Mouse (Mus musculus) retina, embryonic 14.5 days (tissue): ENCODE results near the gene Chmp2a.
A peak's percentile ranks its signal among the peaks of the same experiment; 100 is the strongest.

Experiments
- DNase-seq: peaks from one replicate; pipeline ENCODE4 v3.0.0-alpha.2; 2015; ENCODE audit warnings: low spot score

The Chmp2a gene

DNA sequence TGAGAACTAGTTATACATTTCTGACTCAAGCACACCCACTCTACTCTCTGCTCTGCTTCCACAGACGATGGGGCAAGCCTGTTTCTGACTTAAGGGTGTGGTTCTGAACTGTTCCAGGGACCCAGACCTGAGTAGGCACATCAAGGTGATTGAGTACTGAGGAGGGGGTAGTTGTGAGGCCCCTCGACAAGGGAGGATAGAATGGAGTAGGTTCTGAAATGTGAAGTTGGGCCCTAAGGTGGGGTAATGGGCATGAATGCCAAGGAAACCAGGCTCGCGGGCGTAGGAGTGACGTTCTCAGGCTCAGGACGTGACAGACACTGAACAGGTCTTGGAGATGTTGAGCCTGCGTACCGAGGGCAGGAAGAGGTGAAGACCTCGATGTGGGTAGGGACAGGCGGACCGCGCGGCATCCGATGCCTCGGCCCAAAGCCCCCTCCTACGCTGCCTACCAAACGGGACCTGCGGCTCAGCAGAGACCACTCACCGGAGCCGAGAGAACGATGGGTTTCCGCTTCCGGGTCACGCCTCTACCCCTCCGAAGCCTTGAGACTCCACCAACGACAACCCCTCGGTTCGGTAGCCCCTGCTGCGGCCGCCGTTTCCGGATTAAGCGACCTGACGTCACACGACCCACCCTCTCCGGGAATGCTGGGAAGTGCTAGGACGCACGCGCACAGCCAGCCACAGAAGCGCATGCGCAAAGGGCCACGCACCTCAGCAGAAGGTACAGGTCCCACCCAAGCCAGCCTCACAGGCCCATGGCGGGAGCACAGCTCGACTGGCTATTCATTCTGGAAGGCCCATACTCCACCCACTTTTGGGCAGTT lies at the start of gene Chmp2a:
Gene Chmp2a, minus strand, starts transcription at position 660 of the 830 bp plus-strand sequence.
- DNase-seq = peak; percentile 98

DNA sequence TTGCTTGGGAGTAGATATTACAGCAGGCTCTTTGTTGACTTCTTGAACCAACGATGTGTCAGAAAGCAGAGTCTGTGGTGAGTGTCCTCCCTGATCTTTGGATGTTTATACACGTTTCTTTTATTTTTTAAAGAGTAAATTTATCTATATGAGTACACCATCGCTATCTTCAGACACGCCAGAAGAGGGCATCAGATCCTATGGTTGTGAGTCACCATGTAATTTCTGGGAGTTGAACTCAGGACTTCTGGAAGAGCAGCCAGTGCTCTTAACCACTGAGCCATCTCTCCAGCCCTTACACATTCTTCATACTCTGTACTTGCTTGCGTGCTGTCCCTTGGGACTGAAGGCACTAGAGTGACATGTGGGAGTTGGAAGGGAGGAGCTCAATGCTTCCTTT lies 37.7 kb upstream of the Chmp2a start:
- DNase-seq = no peak

DNA sequence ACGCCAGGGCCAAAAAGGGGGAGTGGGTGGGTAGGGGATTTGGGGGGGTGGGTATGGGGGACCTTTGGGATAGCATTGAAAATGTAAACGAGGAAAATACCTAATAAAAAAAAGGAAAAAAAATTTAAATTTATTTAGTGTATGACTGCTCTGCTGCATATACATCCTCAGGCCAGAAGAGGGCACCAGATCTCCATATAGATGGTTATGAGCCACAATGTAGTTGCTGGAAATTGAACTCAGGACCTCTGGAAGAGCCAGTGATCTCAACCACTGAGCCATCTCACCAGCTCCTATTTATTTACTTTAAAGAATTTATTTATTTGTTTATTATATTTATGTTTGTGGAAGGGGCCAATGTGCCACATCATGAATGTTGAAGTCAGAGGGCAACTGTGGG lies 28.8 kb upstream of the Chmp2a start:
- peak; percentile 30 for DNase-seq

DNA sequence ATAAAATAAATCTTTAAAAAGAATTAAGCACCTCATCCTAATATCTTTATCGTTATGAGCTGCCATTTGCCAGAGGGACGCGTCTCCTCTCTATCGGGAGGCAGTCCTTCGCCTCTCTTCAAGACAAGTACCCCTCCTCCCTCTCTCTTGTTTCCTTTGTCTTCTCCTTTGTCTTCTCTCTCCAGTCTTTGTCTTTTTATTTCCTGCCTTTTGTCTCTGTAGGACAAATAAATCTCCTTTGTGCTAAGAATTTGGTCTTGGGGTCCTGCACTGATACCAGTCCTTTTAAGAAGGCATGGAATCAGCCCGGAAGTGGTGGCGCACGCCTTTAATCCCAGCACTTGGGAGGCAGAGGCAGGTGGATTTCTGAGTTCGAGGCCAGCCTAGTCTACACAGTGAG lies 24.9 kb upstream of the Chmp2a start:
- DNase-seq = no peak

DNA sequence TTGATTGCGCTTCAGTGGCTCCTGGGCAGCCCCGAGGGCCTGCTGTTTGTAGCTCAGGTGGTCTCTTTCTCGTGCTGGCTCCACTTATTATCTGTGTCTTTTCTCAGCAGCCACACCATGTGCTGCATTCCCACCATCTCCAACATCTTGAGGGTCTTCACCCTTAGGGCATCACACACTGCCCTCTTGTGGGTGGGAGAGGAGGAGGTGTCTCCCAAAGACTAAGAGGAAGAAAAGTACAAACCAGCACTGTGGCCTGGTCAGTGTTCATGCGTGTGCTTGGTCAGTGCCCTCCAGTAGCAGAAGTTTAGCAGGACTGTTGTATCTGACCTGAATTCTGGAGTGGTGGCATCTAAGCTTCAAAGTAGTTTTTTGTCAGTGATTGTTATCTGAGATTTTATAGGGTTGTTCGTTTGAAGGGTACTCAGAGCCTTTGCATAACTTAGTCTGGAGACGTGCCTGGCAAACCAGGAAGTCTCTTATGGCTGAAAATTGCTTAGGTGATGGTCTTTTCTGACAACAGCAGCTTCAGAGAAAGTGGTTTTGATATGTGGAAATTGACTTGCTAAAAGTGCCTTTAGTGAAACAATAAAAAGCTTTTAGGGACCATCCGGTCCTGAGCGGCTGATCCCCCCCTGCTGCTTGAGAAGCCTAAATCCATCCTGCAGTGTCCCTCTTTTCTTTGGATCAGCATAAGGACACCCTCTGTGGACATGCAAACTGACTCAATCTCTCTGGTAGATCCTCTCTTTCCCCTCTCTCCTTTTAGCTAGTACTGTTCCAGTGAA lies 22.5 kb upstream of the Chmp2a start:
- peak; percentile 44 for DNase-seq

DNA sequence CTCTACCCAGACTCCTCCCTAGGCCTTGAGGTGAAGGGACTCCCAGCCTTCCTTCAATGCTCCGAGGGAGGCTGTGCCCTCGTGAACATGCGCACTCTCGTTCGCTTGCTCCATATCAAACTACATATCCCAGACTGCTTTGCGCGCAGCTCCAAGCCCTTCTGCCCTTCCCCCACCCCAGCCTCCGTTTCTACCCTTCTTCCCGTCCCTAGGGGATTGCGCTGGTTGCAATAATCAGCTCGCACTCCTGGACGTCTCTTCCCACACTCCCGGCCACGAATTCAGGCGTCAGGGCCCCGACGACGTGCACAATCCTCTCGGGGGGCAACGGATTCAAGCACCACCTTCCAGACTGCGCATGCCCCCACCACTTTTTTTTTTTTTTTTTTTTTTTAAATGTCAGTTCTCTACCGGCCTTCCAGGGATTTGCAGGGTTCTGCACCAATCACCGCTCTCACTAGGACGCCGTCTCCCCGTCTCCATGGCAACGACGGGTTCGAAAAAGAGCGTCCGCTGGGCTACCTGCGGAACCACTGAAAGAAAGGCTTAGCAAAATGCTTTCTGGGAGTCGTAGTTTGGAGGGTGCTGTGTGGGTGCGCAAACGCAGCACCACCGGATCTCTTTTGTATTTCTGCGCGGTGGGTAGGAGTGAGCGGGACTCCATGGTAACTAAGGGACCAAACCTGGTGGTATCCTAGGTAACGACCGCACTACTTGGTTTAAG lies 19.8 kb upstream of the Chmp2a start, which contains the start of gene Mzf1:
Gene Mzf1, minus strand, starts transcription at position 478 of the 724 bp plus-strand sequence.
- DNase-seq = peak; percentile 96

DNA sequence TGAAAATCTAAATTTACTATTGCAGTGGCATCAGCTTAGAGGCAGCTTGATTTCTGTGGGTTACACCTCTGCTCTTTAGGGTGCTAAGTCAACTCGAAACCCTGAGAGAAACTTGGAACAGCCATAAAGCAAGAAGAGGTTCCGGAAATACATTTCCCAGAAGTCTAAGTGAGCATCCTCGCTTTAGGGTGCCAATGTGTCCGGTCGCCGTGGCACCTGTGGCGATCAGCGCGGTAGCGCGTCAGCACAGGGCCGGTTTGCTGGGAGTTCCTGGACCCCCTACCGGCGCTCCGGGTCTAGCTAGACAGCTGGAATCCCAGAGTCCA lies 19.3 kb upstream of the Chmp2a start:
- DNase-seq = no peak

DNA sequence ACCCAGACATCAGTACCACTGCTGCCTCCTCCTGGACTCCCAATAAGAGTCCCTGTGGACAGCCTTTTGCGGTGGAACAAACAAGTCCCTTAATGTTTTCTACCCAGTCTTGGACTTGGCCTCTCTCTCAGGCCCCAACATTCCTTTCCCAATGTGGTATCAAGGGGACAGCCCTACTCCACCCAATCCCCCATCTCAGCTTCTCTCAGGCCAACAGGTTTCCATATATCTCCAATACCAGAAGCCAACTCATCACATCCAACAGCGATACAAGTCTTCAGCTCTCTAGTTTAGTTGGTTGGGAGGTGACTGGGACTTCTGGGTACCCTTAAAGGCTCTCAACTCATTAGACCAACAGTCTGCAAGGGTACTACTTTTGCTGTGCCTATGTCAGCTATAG lies 18.9 kb upstream of the Chmp2a start:
- no peak for DNase-seq

DNA sequence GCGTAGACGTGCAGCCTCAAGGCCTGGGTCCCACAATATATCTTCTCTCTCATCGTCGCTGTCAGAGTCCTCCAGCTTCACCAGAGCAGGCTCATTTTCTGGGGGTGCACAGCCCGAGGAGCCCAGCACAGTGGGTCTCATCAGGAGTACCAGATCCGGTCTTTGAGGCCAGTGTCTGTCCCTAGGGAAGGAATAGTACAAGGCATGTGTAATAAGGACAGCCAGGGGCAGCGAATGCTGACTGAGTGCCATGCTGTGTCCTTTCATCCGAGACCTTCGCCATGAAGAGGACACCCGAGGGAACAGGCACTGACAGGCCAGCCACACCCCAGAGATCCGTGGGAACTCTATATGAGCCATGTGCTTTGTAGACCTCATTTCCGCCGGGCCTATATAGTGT lies 18.4 kb upstream of the Chmp2a start:
- no peak for DNase-seq

DNA sequence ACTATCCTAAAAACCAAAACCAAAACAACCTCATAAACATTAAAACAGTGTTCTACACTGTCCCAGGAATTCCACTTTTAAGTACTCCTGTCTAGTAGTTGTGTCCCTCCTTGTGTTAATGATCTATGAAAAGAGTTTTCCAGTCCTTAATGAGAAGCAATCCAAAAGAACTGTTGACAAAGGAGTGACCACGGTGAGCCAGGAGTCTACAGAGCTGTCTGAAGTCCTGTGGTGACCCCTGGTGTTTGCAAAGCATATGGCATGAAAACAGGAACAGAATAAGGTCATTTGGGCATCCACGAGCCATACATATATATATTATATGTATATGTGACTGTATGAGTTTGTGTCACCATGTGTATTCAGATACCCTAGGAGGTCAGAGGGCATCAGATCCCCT lies 11.5 kb upstream of the Chmp2a start:
- DNase-seq = peak; percentile 84

DNA sequence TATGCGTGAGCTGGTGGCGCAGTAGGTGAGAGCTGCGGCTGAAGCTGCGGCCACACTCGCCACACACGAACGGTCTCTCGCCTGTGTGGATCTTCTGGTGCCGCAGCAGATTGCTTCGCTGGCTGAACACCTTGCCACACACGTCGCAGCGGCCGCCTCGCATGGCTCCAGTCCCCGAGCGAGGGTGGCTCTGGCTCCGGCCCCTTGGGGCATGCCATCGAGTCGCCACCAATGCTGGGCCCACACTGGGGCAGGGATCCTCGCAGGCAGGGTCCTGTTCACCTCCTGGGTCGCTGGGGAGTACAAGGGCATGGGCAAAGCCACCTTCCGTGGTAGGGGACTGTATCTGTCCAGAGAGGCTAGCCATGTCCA lies 9.6 kb upstream of the Chmp2a start:
- no peak for DNase-seq

DNA sequence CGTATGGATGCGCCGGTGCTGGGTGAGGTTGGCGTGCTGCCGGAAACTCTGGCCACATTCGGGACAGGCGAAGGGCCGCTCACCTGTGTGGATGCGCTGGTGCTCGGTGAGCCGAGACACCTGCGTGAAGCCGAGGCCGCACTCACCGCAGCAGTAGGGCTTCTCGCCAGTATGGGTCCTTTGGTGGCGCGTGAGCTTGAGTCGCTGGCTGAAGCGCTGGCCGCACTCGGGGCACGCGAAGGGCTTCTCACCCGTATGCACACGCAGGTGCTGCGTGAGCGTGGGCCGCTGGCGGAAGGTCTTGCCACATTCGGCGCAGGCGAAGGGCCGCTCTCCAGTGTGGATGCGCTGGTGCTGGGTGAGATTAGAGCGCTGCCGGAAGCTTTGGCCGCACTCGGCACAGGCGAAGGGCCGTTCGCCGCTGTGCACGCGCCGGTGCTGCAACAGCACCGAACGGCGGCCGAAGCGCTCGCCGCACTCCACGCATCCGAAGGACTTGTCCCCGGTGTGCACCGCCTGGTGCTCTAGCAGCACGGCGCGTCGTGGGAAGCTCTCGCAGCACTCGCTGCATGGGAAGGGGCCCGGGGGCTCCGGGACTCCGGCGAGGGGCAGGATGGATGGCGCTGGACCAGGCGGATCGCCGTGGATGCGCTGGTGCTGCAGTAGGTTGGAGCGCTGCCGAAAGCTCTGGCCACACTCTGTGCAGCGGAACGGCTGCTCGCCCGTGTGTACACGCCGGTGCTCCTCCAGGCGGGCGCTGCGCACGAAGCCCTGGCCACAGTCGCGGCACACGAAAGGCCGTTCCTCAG lies 9.0 kb upstream of the Chmp2a start:
- no peak for DNase-seq

DNA sequence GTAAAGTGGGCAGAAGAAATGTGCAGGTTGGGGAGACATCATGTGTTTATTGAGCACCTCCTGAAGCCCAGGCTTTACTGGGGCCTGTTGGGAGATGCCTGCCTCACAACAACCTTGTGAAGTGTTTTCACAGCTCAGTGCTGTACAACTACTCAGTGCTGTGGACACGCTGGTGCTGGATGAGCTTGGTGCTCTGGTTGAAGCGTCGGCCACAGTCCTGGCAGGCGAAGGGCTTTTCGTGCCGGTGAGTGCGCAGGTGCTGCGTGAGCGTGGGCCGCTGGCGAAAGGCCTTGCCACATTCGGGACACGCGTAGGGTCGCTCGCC lies 8.5 kb upstream of the Chmp2a start:
- no peak for DNase-seq

DNA sequence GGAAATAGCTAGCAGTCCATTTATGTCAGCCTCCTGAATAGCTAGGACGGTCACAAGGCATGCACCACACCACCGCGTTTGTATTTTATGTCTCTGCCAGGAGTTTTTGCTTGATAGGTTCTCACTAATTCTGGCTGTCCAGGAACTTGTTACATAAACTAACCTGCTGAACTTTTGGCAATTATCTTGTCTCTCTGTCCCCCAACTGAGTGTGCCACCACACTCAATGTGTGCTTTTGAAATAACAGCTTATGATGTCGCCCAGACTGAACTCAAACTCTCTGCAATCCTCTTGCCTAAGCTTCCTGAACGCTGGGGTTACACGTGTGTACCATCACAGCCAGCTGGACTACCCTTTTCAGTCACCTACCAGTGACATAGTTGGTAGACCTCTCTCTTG lies 7.9 kb upstream of the Chmp2a start:
- DNase-seq = no peak

DNA sequence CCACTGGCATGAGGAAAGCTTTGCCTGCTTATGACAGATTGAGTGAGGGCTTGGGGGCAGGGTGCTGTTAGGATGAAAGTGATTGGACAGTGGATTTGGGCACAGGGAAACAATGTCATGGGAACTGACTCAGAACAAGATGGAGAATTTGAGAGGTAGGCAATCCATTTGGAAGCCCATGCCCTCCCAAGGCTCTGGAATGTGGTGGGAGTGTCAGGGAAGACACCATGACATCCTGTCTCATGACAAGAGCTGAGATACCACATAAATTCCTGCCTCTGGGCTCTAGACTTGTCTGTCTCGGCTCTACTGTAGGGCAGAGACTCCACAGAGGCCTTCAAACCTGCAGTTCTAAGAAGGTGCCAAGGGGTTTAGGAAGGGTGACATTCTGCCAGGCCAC lies 6.6 kb upstream of the Chmp2a start:
- no peak for DNase-seq

DNA sequence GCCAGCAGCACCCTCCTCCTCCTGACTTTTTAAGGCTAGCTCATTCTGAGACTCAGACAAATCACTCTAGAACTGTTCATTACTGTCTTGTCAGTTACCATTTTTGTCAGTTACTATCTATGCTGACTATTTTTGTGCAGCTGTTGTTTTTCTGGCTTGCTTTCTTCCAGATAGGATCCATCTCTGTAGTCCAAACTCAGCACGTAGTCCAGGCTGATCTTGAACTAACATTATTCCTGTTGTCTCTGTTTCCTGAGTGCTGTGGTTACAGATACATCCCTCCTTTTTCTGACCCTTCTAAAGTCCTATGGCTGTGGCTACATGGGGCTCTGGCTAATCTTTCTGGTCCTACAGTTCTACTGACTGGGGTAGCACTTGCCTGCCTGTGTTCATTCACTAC lies 4.6 kb upstream of the Chmp2a start:
- no peak for DNase-seq

DNA sequence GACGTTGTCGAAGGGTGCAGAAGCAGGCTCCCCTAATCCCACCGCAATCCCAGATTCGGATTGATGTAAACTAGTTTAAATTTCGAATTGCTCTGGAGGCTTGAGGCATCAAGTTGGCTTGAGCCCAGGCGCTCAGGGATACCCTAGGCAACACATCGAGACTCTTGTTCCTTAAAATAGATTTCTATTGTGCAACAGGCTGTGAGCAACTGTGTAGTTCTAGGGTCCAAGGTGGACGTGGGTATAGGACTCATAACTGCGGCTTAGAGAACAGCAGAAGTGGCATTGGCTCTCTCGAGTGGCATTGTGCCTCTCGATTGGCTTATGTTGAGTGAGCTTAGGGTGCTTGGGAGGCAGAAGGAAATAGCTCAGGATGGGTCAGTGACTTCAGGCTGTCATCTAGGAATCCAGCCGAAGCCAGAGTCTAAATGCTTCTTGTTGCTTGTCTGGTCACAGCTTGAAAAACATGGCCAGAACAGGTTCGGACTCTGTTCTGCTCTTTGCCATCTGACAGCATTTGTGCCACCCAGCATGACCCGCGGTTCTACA lies 4.1 kb upstream of the Chmp2a start:
- DNase-seq = no peak

DNA sequence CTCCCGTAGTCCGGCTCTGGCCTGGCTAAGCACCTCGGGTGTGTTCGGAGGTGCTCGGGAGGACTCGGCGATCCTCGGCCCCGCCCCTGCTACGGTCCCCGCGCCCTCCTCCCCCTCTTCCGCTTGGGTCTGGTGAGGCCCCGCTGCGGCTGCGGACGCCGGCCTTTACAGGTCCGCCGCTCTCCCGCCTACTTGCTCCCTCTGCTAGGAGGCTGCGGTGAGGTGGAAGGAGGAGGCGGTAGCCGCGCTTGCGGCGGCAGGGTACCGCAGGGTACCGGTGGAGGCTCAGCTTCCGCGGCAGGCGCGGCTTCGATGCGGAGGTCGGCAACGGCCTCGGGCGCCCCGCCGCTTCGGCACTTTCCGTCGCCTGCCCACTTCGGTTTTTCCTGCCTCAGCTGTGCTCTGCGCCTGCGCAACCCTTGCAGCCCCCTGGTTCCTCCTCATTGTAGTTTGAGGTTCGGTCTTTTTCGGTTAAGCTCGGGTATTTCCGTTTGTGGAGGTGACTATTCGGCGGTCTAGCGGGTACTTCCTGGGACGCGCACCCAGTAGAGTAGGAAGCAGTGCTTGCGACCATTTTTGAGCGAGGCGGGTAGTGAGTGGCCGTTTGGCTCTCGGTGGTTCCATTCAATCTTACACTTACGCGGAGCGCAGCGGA lies 3.4 kb upstream of the Chmp2a start, which contains the start of gene Ube2m:
Gene Ube2m, minus strand, starts transcription at position 375 of the 655 bp plus-strand sequence.
- DNase-seq = peak; percentile 99

DNA sequence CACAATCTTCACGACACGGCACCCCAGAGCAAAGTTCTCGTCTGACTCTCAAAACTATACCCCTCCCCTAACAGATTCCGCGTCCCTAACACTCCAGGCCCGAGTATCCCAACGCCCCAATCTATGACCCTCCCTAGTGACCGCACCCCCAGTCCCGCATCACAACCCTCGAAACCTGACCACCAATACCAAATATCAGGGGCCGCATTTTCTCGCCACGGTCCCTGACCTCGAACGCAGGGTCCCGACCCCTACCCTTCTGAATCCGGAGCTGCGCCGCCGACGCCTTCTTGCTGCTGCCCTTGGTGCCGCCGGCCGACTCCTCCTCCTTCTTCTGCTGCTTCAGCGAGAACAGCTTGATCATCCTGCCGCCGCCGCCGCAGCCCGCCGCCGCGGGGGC lies 2.8 kb upstream of the Chmp2a start:
- no peak for DNase-seq

DNA sequence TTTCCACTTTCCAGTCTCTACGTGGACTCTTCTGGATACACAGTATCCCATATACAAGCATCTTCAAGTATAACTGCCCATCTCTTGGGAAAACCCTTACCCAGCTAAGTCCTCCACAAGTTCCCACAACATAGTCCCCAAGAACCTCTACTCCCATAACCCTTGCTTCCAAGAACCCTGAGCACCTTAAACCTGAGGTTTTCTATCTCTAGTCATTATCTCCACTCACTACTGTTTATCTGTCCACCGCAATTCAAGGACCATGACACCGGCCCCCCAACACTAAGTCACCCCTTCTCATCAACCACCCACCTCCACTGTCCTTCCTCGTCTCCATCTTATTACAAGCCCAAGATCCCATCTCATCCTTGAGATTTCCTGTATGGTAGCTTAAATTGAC lies 2.2 kb upstream of the Chmp2a start:
- no peak for DNase-seq

DNA sequence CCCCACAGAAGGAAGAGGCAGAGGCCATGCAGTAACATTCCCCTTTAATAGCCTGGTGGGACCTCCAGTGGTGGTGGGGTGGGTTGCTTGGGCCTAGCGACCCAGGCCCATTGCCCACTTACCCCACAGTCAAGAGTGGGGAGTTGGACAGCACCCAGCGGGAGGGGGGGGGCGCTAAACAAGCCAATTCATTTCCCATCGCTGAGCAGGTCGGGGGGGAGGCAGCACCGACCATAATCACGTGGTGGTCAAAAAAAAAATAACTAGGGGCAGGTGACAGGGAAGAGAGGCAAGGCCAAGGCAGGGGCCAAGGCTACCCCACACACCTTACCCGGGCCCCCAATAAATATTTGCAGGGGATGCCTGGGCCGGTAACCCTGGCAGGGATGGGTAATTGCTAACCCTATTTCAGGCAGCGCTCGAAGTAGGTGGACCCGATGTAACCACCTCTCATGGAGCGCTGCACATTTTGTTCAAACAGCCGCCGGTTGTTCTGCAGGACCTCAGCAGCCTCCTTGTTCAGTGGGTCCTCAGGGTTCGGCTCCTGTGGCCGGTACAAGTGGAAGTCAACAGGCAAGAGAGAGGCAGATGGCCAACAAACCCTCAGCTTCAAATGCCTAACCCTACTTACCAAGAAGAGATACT lies 726 bp upstream of the Chmp2a start:
- no peak for DNase-seq
